Mouse (Mus musculus) heart, embryonic 13.5 days (tissue): ENCODE data around the gene Grm5. TPM values are rescaled to one million over a fixed set of nuclear protein-coding genes. Genes with fewer than 3 reads are reported as not detected.

Source experiments
- polyA plus RNA-seq: library from polyadenylated mRNA; unstranded; fragments of >200 nt; fragmentation: Nextera tagmentation; extraction: Ambion mirVana; gene quantifications from 2 replicates; pipeline ENCODE4 v1.2.1, GENCODE M21; 2015

Grm5 gene
- polyA plus RNA-seq, 1 experiment from 2014 or later, result 0.03 TPM

Other genes starting within 250 kb of the Grm5 start
- gene Tyr, start 90.7 kb upstream of the Grm5 start, polyA plus RNA-seq, result 0.12 and 0.22 TPM in 2 replicates